ENCODE assay signal across 9 mouse cellular contexts in genomic region chr7:109562154-109562599, GRCm38 (mm10). TPM values are rescaled to one million over a fixed set of nuclear protein-coding genes. Genes with fewer than 3 reads are reported as not detected.
DNase-seq lines count a peak whose midpoint lies in the region; ATAC-seq and TF ChIP-seq lines count a peak whose summit lies in the region.
"Had no signal": no experiment of that assay in that cellular context is flagged by ENCODE, and none has a peak within 500 bp of the region (broad histone marks: within the 10 kb centered on the region; RNA-seq: fewer than 3 reads in every experiment).

No protein-coding gene starts in this region.

- peak overlapping the region; percentile 18 for H3K4me2 ChIP-seq in heart, embryonic 16.5 days (ENCODE audit: low read depth, low read length)
- no peak overlapping the region for H3K4me2 ChIP-seq in midbrain, embryonic 11.5 days
- H3K4me2 ChIP-seq in midbrain, postnatal 0 days (ENCODE audit: low read depth, low read length, poor library complexity, severe bottlenecking): no peak overlapping the region
- H3K4me2 ChIP-seq in intestine, postnatal 0 days (replicated peaks; ENCODE audit: low read depth): no peak overlapping the region
- H3K4me2 ChIP-seq in stomach, embryonic 15.5 days: peak overlapping the region; percentile 4; the same call in 1 of the 2 replicates

- no peak for ATAC-seq in heart, embryonic 16.5 days (replicated peaks; ENCODE audit: extremely low read depth, insufficient read depth, low FRiP score)
- no peak for ATAC-seq in midbrain, embryonic 11.5 days (ENCODE audit: low FRiP score)
- no peak for ATAC-seq in midbrain, postnatal 0 days (ENCODE audit: low FRiP score)
- no peak for ATAC-seq in intestine, postnatal 0 days
- ATAC-seq in stomach, embryonic 15.5 days (ENCODE audit: insufficient read depth, low FRiP score, low read depth): no peak

- TF ChIP-seq POLR2A in thymus, adult 2 months (IDR thresholded peaks at IDR 0.05; ENCODE audit: control insufficient read depth, extremely low read depth, insufficient read depth, low read length, poor library complexity): no peak

- DNase-seq in heart, adult 18-20 months: no peak
- peak; percentile 76 for DNase-seq in midbrain, embryonic 11.5 days (ENCODE audit: low spot score, missing footprints)
- DNase-seq in midbrain, postnatal 0 days (ENCODE audit: low spot score): no peak
- DNase-seq in thymus, adult 2 months: no peak
- DNase-seq in ovary, postnatal 36 days (ENCODE audit: low spot score): no peak
- DNase-seq: gastrocnemius, adult 2 months had no signal

- no peak overlapping the region for H3K4me3 ChIP-seq in heart, embryonic 16.5 days (ENCODE audit: low read length)
- no peak overlapping the region for H3K4me3 ChIP-seq in midbrain, embryonic 11.5 days (ENCODE audit: low read depth, low read length)
- H3K4me3 ChIP-seq in midbrain, postnatal 0 days (ENCODE audit: low read depth, low read length): no peak overlapping the region
- no peak overlapping the region for H3K4me3 ChIP-seq in intestine, postnatal 0 days (ENCODE audit: low read depth, low read length)
- no peak overlapping the region for H3K4me3 ChIP-seq in stomach, embryonic 15.5 days (replicated peaks)
- H3K4me3 ChIP-seq in thymus, adult 2 months (ENCODE audit: control insufficient read depth, insufficient read depth, low read length): no peak overlapping the region
- H3K4me3 ChIP-seq: gastrocnemius, adult 2 months had no signal

- H3K36me3 ChIP-seq in heart, embryonic 16.5 days (ENCODE audit: control insufficient read depth, insufficient read depth): no peaks in the 10 kb centered on the region; the same call in 1 of the 2 replicates
- no peaks in the 10 kb centered on the region for H3K36me3 ChIP-seq in midbrain, embryonic 11.5 days (ENCODE audit: control insufficient read depth, insufficient read depth, low read length)
- no peaks in the 10 kb centered on the region for H3K36me3 ChIP-seq in midbrain, postnatal 0 days (ENCODE audit: insufficient read depth, low read length)
- H3K36me3 ChIP-seq in intestine, postnatal 0 days (ENCODE audit: control insufficient read depth, insufficient read depth): peaks cover 10% of the 10 kb centered on the region; the same call in 1 of the 2 replicates
- H3K36me3 ChIP-seq in stomach, embryonic 15.5 days: 0 out of 2 replicates have a peak, but pooled peaks cover 5% of the 10 kb centered on the region
- H3K36me3 ChIP-seq in thymus, adult 2 months (ENCODE audit: control insufficient read depth, insufficient read depth, low read length): no peaks in the 10 kb centered on the region

- H3K27me3 ChIP-seq in heart, embryonic 16.5 days (ENCODE audit: control insufficient read depth, insufficient read depth, low read length): no peaks in the 10 kb centered on the region
- no peaks in the 10 kb centered on the region for H3K27me3 ChIP-seq in midbrain, embryonic 11.5 days (ENCODE audit: control insufficient read depth, insufficient read depth, low read length)
- no peaks in the 10 kb centered on the region for H3K27me3 ChIP-seq in midbrain, postnatal 0 days (ENCODE audit: insufficient read depth, low read length)
- no peaks in the 10 kb centered on the region for H3K27me3 ChIP-seq in intestine, postnatal 0 days (replicated peaks; ENCODE audit: control insufficient read depth, insufficient read depth, low read length)
- H3K27me3 ChIP-seq in stomach, embryonic 15.5 days (replicated peaks): no peaks in the 10 kb centered on the region
- H3K27me3 ChIP-seq in thymus, adult 2 months (ENCODE audit: control insufficient read depth, insufficient read depth, low read length): no peaks in the 10 kb centered on the region

- WGBS in heart, embryonic 16.5 days: 29% methylated on average over 4 of the region's 4 CpGs
- WGBS in midbrain, embryonic 11.5 days: 69% methylated on average over 4 of the region's 4 CpGs
- 47% methylated on average over 4 of the region's 4 CpGs for WGBS in midbrain, postnatal 0 days
- 27% methylated on average over 4 of the region's 4 CpGs for WGBS in intestine, postnatal 0 days
- 10% methylated on average over 4 of the region's 4 CpGs for WGBS in stomach, embryonic 15.5 days
- WGBS in thymus, adult 2 months: 42% methylated on average over 4 of the region's 4 CpGs

- TF ChIP-seq CTCF in midbrain, postnatal 0 days (IDR thresholded peaks at IDR 0.05): no peak
- no peak for TF ChIP-seq CTCF in intestine, postnatal 0 days (IDR thresholded peaks at IDR 0.05; ENCODE audit: low read depth)
- TF ChIP-seq CTCF in thymus, adult 2 months (IDR thresholded peaks at IDR 0.05; ENCODE audit: borderline replicate concordance, control insufficient read depth, extremely low read depth, insufficient read depth, low read length, poor library complexity): no peak

- H3K4me1 ChIP-seq in heart, embryonic 16.5 days (ENCODE audit: control insufficient read depth, insufficient read depth, low read length): peaks cover 34% of the 10 kb centered on the region
- 0 out of 2 replicates have a peak, but pooled peaks cover 5% of the 10 kb centered on the region for H3K4me1 ChIP-seq in midbrain, embryonic 11.5 days (ENCODE audit: control insufficient read depth, insufficient read depth, low read length)
- no peaks in the 10 kb centered on the region for H3K4me1 ChIP-seq in midbrain, postnatal 0 days (ENCODE audit: insufficient read depth, low read length)
- H3K4me1 ChIP-seq in intestine, postnatal 0 days (replicated peaks; ENCODE audit: control insufficient read depth, insufficient read depth, low read length): peaks cover 8% of the 10 kb centered on the region
- H3K4me1 ChIP-seq in stomach, embryonic 15.5 days: peaks cover 9% of the 10 kb centered on the region
- H3K4me1 ChIP-seq in thymus, adult 2 months (replicated peaks; ENCODE audit: control insufficient read depth, insufficient read depth, low read length): peaks cover 2% of the 10 kb centered on the region; the same call in 1 of the 2 replicates

- no peaks in the 10 kb centered on the region for H3K9me3 ChIP-seq in heart, embryonic 16.5 days (replicated peaks; ENCODE audit: control insufficient read depth, low read length)
- H3K9me3 ChIP-seq in midbrain, embryonic 11.5 days (ENCODE audit: control insufficient read depth, low read length): no peaks in the 10 kb centered on the region
- H3K9me3 ChIP-seq in midbrain, postnatal 0 days (ENCODE audit: low read length): no peaks in the 10 kb centered on the region
- H3K9me3 ChIP-seq in intestine, postnatal 0 days (ENCODE audit: control insufficient read depth): no peaks in the 10 kb centered on the region
- H3K9me3 ChIP-seq in stomach, embryonic 15.5 days: no peaks in the 10 kb centered on the region

- H3K9ac ChIP-seq in heart, embryonic 16.5 days (ENCODE audit: low read length): peak overlapping the region; percentile 6; the same call in 1 of the 2 replicates
- H3K9ac ChIP-seq in midbrain, embryonic 11.5 days (ENCODE audit: low read length): no peak overlapping the region
- no peak overlapping the region for H3K9ac ChIP-seq in midbrain, postnatal 0 days (replicated peaks; ENCODE audit: low read length, poor library complexity, severe bottlenecking)
- H3K9ac ChIP-seq in intestine, postnatal 0 days (ENCODE audit: low read depth, low read length): no peak overlapping the region
- H3K9ac ChIP-seq in stomach, embryonic 15.5 days: no peak overlapping the region

- peak overlapping the region; percentile 81 for H3K27ac ChIP-seq in heart, embryonic 16.5 days (ENCODE audit: low read length)
- no peak overlapping the region for H3K27ac ChIP-seq in midbrain, embryonic 11.5 days (ENCODE audit: low read depth, low read length)
- H3K27ac ChIP-seq in midbrain, postnatal 0 days (ENCODE audit: low read depth, low read length): no peak overlapping the region
- peak overlapping the region; percentile 60 for H3K27ac ChIP-seq in intestine, postnatal 0 days (ENCODE audit: low read depth, low read length)
- H3K27ac ChIP-seq in stomach, embryonic 15.5 days: peak overlapping the region; percentile 57
- no peak overlapping the region for H3K27ac ChIP-seq in thymus, adult 2 months (ENCODE audit: control insufficient read depth, insufficient read depth, low read length)

RNA-seq across cellular contexts. Expression of gene Rpl27a, which starts 43.2 kb away (rescaled TPM):
- 71.3 and 74.1 TPM in 2 replicates for polyA plus RNA-seq in heart, embryonic 16.5 days (2015; fragmentation: Nextera tagmentation; extraction: Ambion mirVana)
- total RNA-seq in heart, adult 18-20 months (2021): 10 to 100 TPM; 93.0 to 99.0 TPM
- polyA plus RNA-seq in midbrain, embryonic 11.5 days (2014; fragmentation: Nextera tagmentation; extraction: Ambion mirVana): 116 and 127 TPM in 2 replicates
- total RNA-seq in midbrain, postnatal 0 days (2014; rRNA removed): 407 and 426 TPM in 2 replicates
- polyA plus RNA-seq in midbrain, postnatal 0 days (2015; fragmentation: Nextera tagmentation; extraction: Ambion mirVana): 84.7 and 92.9 TPM in 2 replicates
- 81.0 and 95.7 TPM in 2 replicates for polyA plus RNA-seq in intestine, postnatal 0 days (2015; fragmentation: Nextera tagmentation; extraction: Ambion mirVana)
- 130 and 138 TPM in 2 replicates for polyA plus RNA-seq in stomach, embryonic 15.5 days (2015; fragmentation: Nextera tagmentation; extraction: Ambion mirVana)
- 429 and 436 TPM in 2 replicates for polyA plus RNA-seq in thymus, adult 2 months (2012; rRNA removed)

RNA-seq across cellular contexts. Expression of gene Trim66, which starts 54.2 kb away (rescaled TPM):
- polyA plus RNA-seq in heart, embryonic 16.5 days (2015; fragmentation: Nextera tagmentation; extraction: Ambion mirVana): 0.03 TPM in 1 of 2 replicates, not detected in the other
- total RNA-seq in heart, adult 18-20 months (2021): under 1 TPM; 0.07 to 0.23 TPM
- polyA plus RNA-seq in midbrain, embryonic 11.5 days (2014; fragmentation: Nextera tagmentation; extraction: Ambion mirVana): 0.29 and 0.40 TPM in 2 replicates
- 9.1 and 10.1 TPM in 2 replicates for total RNA-seq in midbrain, postnatal 0 days (2014; rRNA removed)
- 1.4 and 1.9 TPM in 2 replicates for polyA plus RNA-seq in midbrain, postnatal 0 days (2015; fragmentation: Nextera tagmentation; extraction: Ambion mirVana)
- 0.01 and 0.05 TPM in 2 replicates for polyA plus RNA-seq in intestine, postnatal 0 days (2015; fragmentation: Nextera tagmentation; extraction: Ambion mirVana)
- 0.03 TPM in 1 of 2 replicates, not detected in the other for polyA plus RNA-seq in stomach, embryonic 15.5 days (2015; fragmentation: Nextera tagmentation; extraction: Ambion mirVana)
- 0.48 and 0.49 TPM in 2 replicates for polyA plus RNA-seq in thymus, adult 2 months (2012; rRNA removed)

Comparison
In these comparisons a context has a peak if more than half of its experiments do, and no peak if none do; other contexts are left out.
1. H3K27ac ChIP-seq: peak in heart, embryonic 16.5 days (single experiment), intestine, postnatal 0 days (single experiment) and stomach, embryonic 15.5 days (single experiment); none in midbrain, embryonic 11.5 days (single experiment), midbrain, postnatal 0 days (single experiment) and thymus, adult 2 months (single experiment).
2. H3K4me2 ChIP-seq: peak in heart, embryonic 16.5 days (single experiment) and stomach, embryonic 15.5 days (single experiment); none in midbrain, embryonic 11.5 days (single experiment), midbrain, postnatal 0 days (single experiment) and intestine, postnatal 0 days (single experiment).